Mouse (Mus musculus): ENCODE results near the gene Mosmo. TPM values are rescaled to one million over a fixed set of nuclear protein-coding genes. Genes with fewer than 3 reads are reported as not detected.
A peak's percentile ranks its signal among the peaks of the same experiment; 100 is the strongest.

Mosmo gene
- polyA plus RNA-seq (2014; fragmentation: Nextera tagmentation; extraction: Ambion mirVana) = 12.2 and 13.3 TPM in 2 replicates

DNA sequence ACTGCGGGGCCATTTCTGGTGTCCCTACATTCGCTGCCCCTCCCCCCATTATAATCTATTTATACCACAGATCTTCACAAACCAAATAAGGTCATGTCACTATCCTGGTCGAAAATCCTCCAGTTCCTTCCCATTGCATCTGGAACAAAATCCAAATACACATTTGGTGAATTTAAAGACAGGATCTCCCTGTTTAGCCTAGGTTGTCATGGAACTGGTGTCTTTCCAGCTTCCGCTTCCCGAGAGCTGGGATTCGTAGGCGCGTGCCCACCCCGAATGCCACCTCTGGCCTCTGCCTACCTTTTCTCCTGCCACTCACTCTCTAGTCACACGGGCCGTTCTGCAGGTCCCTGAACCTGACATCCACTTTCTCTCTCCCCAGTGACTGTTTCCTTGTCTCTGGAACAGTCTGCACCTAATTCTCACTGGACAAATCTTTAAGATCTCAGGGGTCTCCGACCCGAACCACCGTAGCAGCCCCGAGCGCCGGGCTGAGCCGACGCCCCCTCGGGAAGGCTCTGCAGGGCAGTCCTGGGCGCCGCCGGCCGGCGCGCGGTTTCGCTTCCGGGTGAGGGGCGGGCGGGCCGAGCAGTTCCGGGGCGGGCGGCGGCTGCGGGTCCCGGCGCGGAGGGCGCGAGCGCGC is at the start of gene Mosmo:
Mosmo (plus strand) TSS at position 618 of the 643 bp plus-strand sequence.
- under 1% methylated on average over 44 of the region's 44 CpGs for WGBS
- DNase-seq (ENCODE audit: low spot score) (peak; percentile 87), ATAC-seq (ENCODE audit: insufficient read depth, low FRiP score, low TSS enrichment) (peak; percentile 98)
- Histone ChIP-seq H3K36me3 (ENCODE audit: control insufficient read depth, insufficient read depth, low read length) (no peaks in the 10 kb centered on the region), H3K4me2 (ENCODE audit: low read depth) (peak within 1 kb of the TSS; percentile 67), H3K4me3 (ENCODE audit: low read depth, low read length) (peak within 1 kb of the TSS; percentile 88), H3K27me3 (ENCODE audit: control insufficient read depth, insufficient read depth, low read length) (no peaks in the 10 kb centered on the region), H3K27ac (ENCODE audit: low read depth, low read length) (peak within 1 kb of the TSS; percentile 68; the same call in 1 of the 2 replicates), H3K9me3 (ENCODE audit: control insufficient read depth, low read length) (no peaks in the 10 kb centered on the region), H3K4me1 (ENCODE audit: control insufficient read depth, insufficient read depth, low read length) (peaks cover 13% of the 10 kb centered on the region), H3K9ac (ENCODE audit: low read length) (peak within 1 kb of the TSS; percentile 92)

DNA sequence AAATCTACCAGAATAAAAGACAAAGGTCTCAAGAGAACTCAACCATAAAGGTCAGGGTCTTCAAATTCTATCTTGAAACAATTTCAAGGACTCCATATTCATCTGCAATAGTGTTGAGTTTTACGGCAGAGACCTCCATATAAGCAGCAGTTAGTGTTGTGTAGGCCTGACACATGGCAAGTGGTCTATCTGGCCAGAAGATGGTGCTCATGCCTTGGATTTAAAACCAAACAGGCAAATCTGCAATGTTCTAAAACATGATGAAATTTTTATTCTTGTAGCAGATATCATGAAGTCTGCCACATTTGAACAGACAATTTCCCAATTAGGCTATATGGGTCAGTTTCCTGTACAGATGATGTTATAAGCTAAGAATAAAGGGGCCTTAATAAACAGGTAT is 44.9 kb upstream of the Mosmo start:
- ATAC-seq (ENCODE audit: insufficient read depth, low FRiP score, low TSS enrichment) = no peak
- Histone ChIP-seq H3K27me3 (ENCODE audit: control insufficient read depth, insufficient read depth, low read length) (no peaks in the 10 kb centered on the region), H3K9me3 (ENCODE audit: control insufficient read depth, low read length) (no peaks in the 10 kb centered on the region), H3K4me1 (ENCODE audit: control insufficient read depth, insufficient read depth, low read length) (peaks cover 10% of the 10 kb centered on the region), H3K4me3 (ENCODE audit: low read depth, low read length) (no peak overlapping the region), H3K27ac (ENCODE audit: low read depth, low read length) (no peak overlapping the region), H3K36me3 (ENCODE audit: control insufficient read depth, insufficient read depth, low read length) (no peaks in the 10 kb centered on the region), H3K9ac (ENCODE audit: low read length) (no peak overlapping the region), H3K4me2 (ENCODE audit: low read depth) (no peak overlapping the region)
- WGBS = 92% methylated on average over 1 of the region's 1 CpGs
- DNase-seq (ENCODE audit: low spot score) = no peak

DNA sequence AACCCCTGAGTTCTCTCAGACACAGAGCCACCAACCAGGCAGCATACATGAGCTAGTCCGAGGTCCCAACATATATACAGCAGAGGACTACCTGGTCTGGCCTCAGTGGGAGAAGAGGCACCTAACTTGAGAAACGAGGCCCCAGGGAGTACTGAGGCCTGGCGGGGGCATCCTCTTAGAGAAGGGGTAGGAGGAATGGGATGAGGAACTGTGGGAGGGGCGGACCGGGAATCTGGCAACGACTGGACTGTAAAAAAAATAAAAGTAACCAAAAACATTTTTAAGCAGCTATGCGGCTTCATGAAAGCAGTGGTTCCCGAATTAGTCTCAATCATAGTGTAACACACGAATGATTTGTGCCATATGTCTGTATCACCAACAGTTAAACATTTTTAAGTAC is 43.1 kb upstream of the Mosmo start:
- 10% methylated on average over 9 of the region's 9 CpGs for WGBS
- Histone ChIP-seq H3K27ac (ENCODE audit: low read depth, low read length) (no peak overlapping the region), H3K4me3 (ENCODE audit: low read depth, low read length) (peak overlapping the region; percentile 92), H3K4me2 (ENCODE audit: low read depth) (peak overlapping the region; percentile 90), H3K27me3 (ENCODE audit: control insufficient read depth, insufficient read depth, low read length) (no peaks in the 10 kb centered on the region), H3K36me3 (ENCODE audit: control insufficient read depth, insufficient read depth, low read length) (no peaks in the 10 kb centered on the region), H3K9me3 (ENCODE audit: control insufficient read depth, low read length) (no peaks in the 10 kb centered on the region), H3K9ac (ENCODE audit: low read length) (peak overlapping the region; percentile 93), H3K4me1 (ENCODE audit: control insufficient read depth, insufficient read depth, low read length) (peaks cover 10% of the 10 kb centered on the region)
- ATAC-seq (ENCODE audit: insufficient read depth, low FRiP score, low TSS enrichment) (peak; percentile 16; the same call in 1 of the 2 replicates), DNase-seq (ENCODE audit: low spot score) (no peak)

DNA sequence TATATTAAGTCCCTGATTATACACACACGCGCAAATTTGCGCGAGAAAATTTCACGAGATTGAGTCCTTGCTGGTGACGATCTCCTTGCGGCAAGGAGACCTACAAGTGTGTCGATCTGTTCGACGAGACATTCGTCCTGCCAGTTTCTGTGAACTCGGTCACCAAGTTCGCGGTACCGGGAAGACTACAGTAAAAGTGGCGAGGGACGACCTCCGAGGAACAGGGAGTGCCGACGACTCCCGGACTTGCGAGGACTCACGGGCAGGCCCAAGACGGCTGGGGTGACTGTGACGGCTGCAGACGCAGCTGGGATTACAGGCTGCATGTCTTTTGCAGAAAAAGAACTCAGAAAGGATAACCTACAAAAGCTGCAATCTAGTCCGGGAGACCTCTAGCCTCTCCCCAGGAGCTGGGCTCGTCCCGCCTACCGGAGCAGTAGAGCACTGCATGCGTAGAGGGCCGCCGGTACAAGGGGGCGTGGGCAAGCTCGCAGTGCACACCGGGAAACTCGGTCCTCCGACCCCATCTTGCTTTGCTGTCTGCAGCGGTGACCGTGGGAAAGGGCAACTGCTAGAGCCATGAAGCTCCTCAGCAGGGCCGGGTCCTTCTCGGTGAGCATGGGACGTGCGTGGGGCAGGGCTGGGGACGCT is 42.6 kb upstream of the Mosmo start, which contains the start of gene Uqcrc2:
Uqcrc2 (plus strand) TSS at position 466 of the 651 bp plus-strand sequence.
- no peaks in the 10 kb centered on the region for H3K9me3 ChIP-seq (ENCODE audit: control insufficient read depth, low read length)

DNA sequence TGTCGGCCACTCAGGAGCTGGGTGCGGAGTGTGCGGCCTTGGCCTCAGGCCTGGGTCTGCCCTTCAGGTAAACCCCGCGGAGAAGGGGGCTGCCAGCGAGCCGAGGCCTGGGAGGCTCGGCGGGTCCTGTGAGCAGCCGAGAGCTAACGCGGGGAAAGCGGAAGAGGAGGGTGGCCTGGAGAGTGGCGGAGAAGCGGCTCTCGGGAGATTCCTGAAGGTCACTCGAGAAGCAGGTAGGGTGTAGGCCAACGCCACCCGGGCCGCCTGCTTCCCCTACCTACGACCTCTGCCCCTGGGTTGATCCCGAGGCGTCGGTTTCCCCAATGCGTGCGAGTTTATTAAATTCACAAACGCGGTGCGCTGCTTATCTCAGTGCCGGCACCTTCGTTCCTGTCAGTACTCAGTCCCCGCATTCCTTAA is 42.0 kb upstream of the Mosmo start:
- no peaks in the 10 kb centered on the region for H3K36me3 ChIP-seq (ENCODE audit: control insufficient read depth, insufficient read depth, low read length)
- ATAC-seq (ENCODE audit: insufficient read depth, low FRiP score, low TSS enrichment) (no peak; the same call in 1 of the 2 replicates), DNase-seq (ENCODE audit: low spot score) (no peak)
- WGBS = under 1% methylated on average over 30 of the region's 32 CpGs
- H3K4me3 ChIP-seq (ENCODE audit: low read depth, low read length) = peak overlapping the region; percentile 92
- no peaks in the 10 kb centered on the region for H3K9me3 ChIP-seq (ENCODE audit: control insufficient read depth, low read length)
- H3K27me3 ChIP-seq (ENCODE audit: control insufficient read depth, insufficient read depth, low read length) = no peaks in the 10 kb centered on the region
- H3K9ac ChIP-seq (ENCODE audit: low read length) = peak overlapping the region; percentile 93
- peak overlapping the region; percentile 90 for H3K4me2 ChIP-seq (ENCODE audit: low read depth)
- peak overlapping the region; percentile 87 for H3K27ac ChIP-seq (ENCODE audit: low read depth, low read length)
- peaks cover 10% of the 10 kb centered on the region for H3K4me1 ChIP-seq (ENCODE audit: control insufficient read depth, insufficient read depth, low read length)

More for the DNA sequence above, 42.6 kb upstream of the Mosmo start, which contains the start of gene Uqcrc2:
- ATAC-seq (ENCODE audit: insufficient read depth, low FRiP score, low TSS enrichment) (peak; percentile 99), DNase-seq (ENCODE audit: low spot score) (peak; percentile 93)
- no peaks in the 10 kb centered on the region for H3K27me3 ChIP-seq (ENCODE audit: control insufficient read depth, insufficient read depth, low read length)
- under 1% methylated on average over 45 of the region's 45 CpGs for WGBS
- peak within 1 kb of the TSS; percentile 92 for H3K4me3 ChIP-seq (ENCODE audit: low read depth, low read length)
- H3K27ac ChIP-seq (ENCODE audit: low read depth, low read length) = peak within 1 kb of the TSS; percentile 87
- H3K9ac ChIP-seq (ENCODE audit: low read length) = peak within 1 kb of the TSS; percentile 93
- H3K36me3 ChIP-seq (ENCODE audit: control insufficient read depth, insufficient read depth, low read length) = no peaks in the 10 kb centered on the region
- peaks cover 10% of the 10 kb centered on the region for H3K4me1 ChIP-seq (ENCODE audit: control insufficient read depth, insufficient read depth, low read length)
- H3K4me2 ChIP-seq (ENCODE audit: low read depth) = peak within 1 kb of the TSS; percentile 90

DNA sequence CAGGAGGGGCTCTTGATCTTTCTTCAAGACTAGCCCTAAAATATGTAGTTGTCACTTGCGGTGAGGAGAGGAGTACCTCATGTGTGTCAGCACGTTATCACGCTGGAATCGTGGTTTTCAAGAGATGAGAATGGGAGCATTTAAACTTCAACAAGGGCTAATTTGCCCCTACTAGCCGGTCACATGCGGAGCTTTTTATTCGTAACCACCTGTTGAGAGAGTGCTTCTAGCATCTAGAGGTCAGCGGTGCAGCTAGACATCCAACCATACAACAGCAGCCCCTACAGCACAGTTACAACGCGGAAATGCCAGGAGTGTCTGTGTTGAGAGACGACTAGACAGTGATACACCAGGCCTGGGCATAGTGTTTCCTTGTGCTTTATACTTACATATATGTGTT is 41.6 kb upstream of the Mosmo start:
- DNase-seq (ENCODE audit: low spot score) = peak; percentile 12
- no peaks in the 10 kb centered on the region for H3K9me3 ChIP-seq (ENCODE audit: control insufficient read depth, low read length)
- H3K9ac ChIP-seq (ENCODE audit: low read length) = peak overlapping the region; percentile 93
- H3K36me3 ChIP-seq (ENCODE audit: control insufficient read depth, insufficient read depth, low read length) = no peaks in the 10 kb centered on the region
- 3% methylated on average over 11 of the region's 11 CpGs for WGBS
- H3K27ac ChIP-seq (ENCODE audit: low read depth, low read length) = no peak overlapping the region
- H3K27me3 ChIP-seq (ENCODE audit: control insufficient read depth, insufficient read depth, low read length) = no peaks in the 10 kb centered on the region
- ATAC-seq (ENCODE audit: insufficient read depth, low FRiP score, low TSS enrichment) = no peak
- peaks cover 10% of the 10 kb centered on the region for H3K4me1 ChIP-seq (ENCODE audit: control insufficient read depth, insufficient read depth, low read length)
- peak overlapping the region; percentile 92 for H3K4me3 ChIP-seq (ENCODE audit: low read depth, low read length)
- peak overlapping the region; percentile 90 for H3K4me2 ChIP-seq (ENCODE audit: low read depth)

DNA sequence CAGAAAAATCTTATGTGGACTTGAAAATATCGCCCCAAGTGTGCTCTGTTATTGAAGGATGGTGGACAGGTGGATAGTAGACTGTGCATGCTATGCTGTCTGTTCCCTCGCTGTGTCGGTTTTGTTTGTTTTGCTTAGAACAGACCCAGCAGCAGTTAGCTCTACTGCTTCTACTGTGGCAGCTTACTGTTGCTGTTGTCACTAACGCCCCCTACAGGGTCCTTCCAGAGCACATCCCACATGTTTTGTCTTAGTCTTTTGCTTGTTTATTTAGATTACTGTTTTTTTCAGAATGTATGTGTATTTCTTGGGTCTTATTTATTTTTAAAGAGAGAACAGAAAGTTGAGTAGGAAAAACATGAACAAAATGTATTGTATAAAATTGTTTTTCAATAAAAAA is 34.2 kb upstream of the Mosmo start:
- no peak for ATAC-seq (ENCODE audit: insufficient read depth, low FRiP score, low TSS enrichment)
- Histone ChIP-seq H3K9me3 (ENCODE audit: control insufficient read depth, low read length) (no peaks in the 10 kb centered on the region), H3K27ac (ENCODE audit: low read depth, low read length) (no peak overlapping the region), H3K36me3 (ENCODE audit: control insufficient read depth, insufficient read depth, low read length) (peaks cover 8% of the 10 kb centered on the region), H3K4me2 (ENCODE audit: low read depth) (no peak overlapping the region), H3K9ac (ENCODE audit: low read length) (no peak overlapping the region), H3K27me3 (ENCODE audit: control insufficient read depth, insufficient read depth, low read length) (no peaks in the 10 kb centered on the region), H3K4me1 (ENCODE audit: control insufficient read depth, insufficient read depth, low read length) (no peaks in the 10 kb centered on the region), H3K4me3 (ENCODE audit: low read depth, low read length) (no peak overlapping the region)
- no peak for DNase-seq (ENCODE audit: low spot score)
- WGBS = 71% methylated on average over 4 of the region's 4 CpGs

DNA sequence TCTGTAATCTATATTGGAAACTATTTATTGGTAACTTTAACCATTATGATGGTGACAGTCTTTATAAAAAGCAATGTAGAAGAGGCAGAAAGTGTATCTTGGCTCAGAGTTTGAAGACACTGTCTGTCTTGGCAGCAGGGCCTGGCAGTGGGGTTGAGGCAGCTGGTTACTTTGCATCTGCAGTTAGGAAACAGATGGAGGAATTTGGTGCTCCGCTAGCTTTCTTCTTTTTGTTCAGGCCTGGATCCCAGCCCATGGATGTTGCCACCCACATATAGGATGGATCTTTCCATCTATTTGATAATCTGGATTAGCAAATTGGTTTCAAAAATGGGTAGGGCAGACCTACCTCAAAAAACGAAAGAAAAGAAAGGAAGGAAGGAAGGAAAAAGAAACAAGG is 29.6 kb upstream of the Mosmo start:
- 85% methylated on average over 2 of the region's 2 CpGs for WGBS
- Histone ChIP-seq H3K4me1 (ENCODE audit: control insufficient read depth, insufficient read depth, low read length) (no peaks in the 10 kb centered on the region), H3K9ac (ENCODE audit: low read length) (no peak overlapping the region), H3K27me3 (ENCODE audit: control insufficient read depth, insufficient read depth, low read length) (no peaks in the 10 kb centered on the region), H3K36me3 (ENCODE audit: control insufficient read depth, insufficient read depth, low read length) (peaks cover 17% of the 10 kb centered on the region), H3K4me2 (ENCODE audit: low read depth) (no peak overlapping the region), H3K9me3 (ENCODE audit: control insufficient read depth, low read length) (no peaks in the 10 kb centered on the region), H3K4me3 (ENCODE audit: low read depth, low read length) (no peak overlapping the region), H3K27ac (ENCODE audit: low read depth, low read length) (no peak overlapping the region)
- ATAC-seq (ENCODE audit: insufficient read depth, low FRiP score, low TSS enrichment) (no peak), DNase-seq (ENCODE audit: low spot score) (no peak)

Measured in neural tube, embryonic 11.5 days (tissue).